Mouse (Mus musculus) thymus, postnatal 36 days (tissue): Measurements from ENCODE around the gene Isg15.
"Not testable (repeated sequence)": the region's sequence is repeated elsewhere in the genome, so short reads cannot be mapped to it uniquely, and the experiment has no call there.

Experiments used
- DNase-seq, 2 experiments: peaks; one replicate each; pipeline ENCODE4 v3.0.0; 2022; ENCODE audit warnings: mixed read lengths in 2 of 2

Gene Isg15

GRCm38 (mm10) chr4:156154771-156155170 is 45.8 kb downstream of the Isg15 start:
- DNase-seq: no peak

- DNase-seq: not testable (repeated sequence)
Measured at GRCm38 (mm10) chr4:156150887-156151286, 49.7 kb downstream of the Isg15 start.
